Mouse (Mus musculus) cerebellum, postnatal 25 days (tissue): Measurements from ENCODE around the gene Sugct.
"Not testable (repeated sequence)": the region's sequence is repeated elsewhere in the genome, so short reads cannot be mapped to it uniquely, and the experiment has no call there.

Experiments used
- DNase-seq, 2 experiments: peaks; one replicate each; pipeline ENCODE4 v3.0.0; 2021; ENCODE audit warnings: mixed read lengths in 2 of 2

Gene Sugct

GRCm38 (mm10) chr13:17603756-17604155, 91.6 kb downstream of the Sugct start:
- no peak for DNase-seq

GRCm38 (mm10) chr13:17585267-17585913, 110.0 kb downstream of the Sugct start:
- no peak for DNase-seq

GRCm38 (mm10) chr13:17584804-17585203, 110.5 kb downstream of the Sugct start:
- peak in 1 of 2 experiments; percentile 17 for DNase-seq

- peak in 1 of 2 experiments; percentile 5 for DNase-seq
Observed at GRCm38 (mm10) chr13:17581684-17582083, 113.7 kb downstream of the Sugct start.

- no peak for DNase-seq
Observed at GRCm38 (mm10) chr13:17559357-17559756, 136.0 kb downstream of the Sugct start.

- no peak for DNase-seq
Observed at GRCm38 (mm10) chr13:17536341-17536740, 159.0 kb downstream of the Sugct start.

- no peak for DNase-seq
Observed at GRCm38 (mm10) chr13:17534871-17535270, 160.5 kb downstream of the Sugct start.

GRCm38 (mm10) chr13:17534469-17534868, 160.9 kb downstream of the Sugct start:
- no peak for DNase-seq

- DNase-seq: no peak
Observed at GRCm38 (mm10) chr13:17511184-17511778, 184.1 kb downstream of the Sugct start.

- DNase-seq: no peak
Observed at GRCm38 (mm10) chr13:17494936-17495335, 200.4 kb downstream of the Sugct start.

- no peak for DNase-seq
Observed at GRCm38 (mm10) chr13:17494056-17494574, 201.2 kb downstream of the Sugct start.

GRCm38 (mm10) chr13:17457981-17458380, 237.4 kb downstream of the Sugct start:
- not testable (repeated sequence) for DNase-seq

- peak in 1 of 2 experiments; percentile 6 for DNase-seq
Observed at GRCm38 (mm10) chr13:17432139-17432916, 263.0 kb downstream of the Sugct start.

GRCm38 (mm10) chr13:17421875-17422274, 273.5 kb downstream of the Sugct start:
- no peak for DNase-seq

GRCm38 (mm10) chr13:17420557-17420956, 274.8 kb downstream of the Sugct start:
- DNase-seq: no peak

- DNase-seq: no peak
Observed at GRCm38 (mm10) chr13:17342836-17343235, 352.5 kb downstream of the Sugct start.

- DNase-seq: no peak
Observed at GRCm38 (mm10) chr13:17335885-17336540, 359.3 kb downstream of the Sugct start.

GRCm38 (mm10) chr13:17326863-17327262, 368.5 kb downstream of the Sugct start:
- DNase-seq: no peak

GRCm38 (mm10) chr13:17301590-17301989, 393.8 kb downstream of the Sugct start:
- DNase-seq: no peak

- no peak for DNase-seq
Observed at GRCm38 (mm10) chr13:17297462-17298005, 397.8 kb downstream of the Sugct start.

GRCm38 (mm10) chr13:17296912-17297311, 398.4 kb downstream of the Sugct start:
- DNase-seq: no peak

GRCm38 (mm10) chr13:17296460-17296859, 398.9 kb downstream of the Sugct start:
- DNase-seq: no peak

GRCm38 (mm10) chr13:17291057-17291456, 404.3 kb downstream of the Sugct start:
- no peak for DNase-seq
